Mouse (Mus musculus) forebrain, embryonic 11.5 days (tissue): ENCODE data around the gene Rxfp1. TPM values are rescaled to one million over a fixed set of nuclear protein-coding genes. Genes with fewer than 3 reads are reported as not detected.

Source experiments
- polyA plus RNA-seq: library from polyadenylated mRNA; unstranded; fragments of >200 nt; fragmentation: Nextera tagmentation; extraction: Ambion mirVana; gene quantifications from 2 replicates; pipeline ENCODE4 v1.2.1, GENCODE M21; 2014

Rxfp1 gene
- polyA plus RNA-seq, 1 experiment from 2014 or later = 0.09 TPM

Other genes starting within 250 kb of the Rxfp1 start
- gene Fnip2, start 170.1 kb downstream of the Rxfp1 start, polyA plus RNA-seq = 9.2 and 9.4 TPM in 2 replicates
- gene Ppid, start 146.5 kb downstream of the Rxfp1 start, polyA plus RNA-seq = 192 and 201 TPM in 2 replicates
- 20.4 and 21.8 TPM in 2 replicates for gene 4930579G24Rik, start 108.8 kb downstream of the Rxfp1 start, polyA plus RNA-seq
- 43.9 and 47.3 TPM in 2 replicates for gene Etfdh, start 108.4 kb downstream of the Rxfp1 start, polyA plus RNA-seq
- gene Tmem144, start 114.9 kb upstream of the Rxfp1 start, polyA plus RNA-seq = 3.5 and 4.2 TPM in 2 replicates
- gene Fam198b, start 146.7 kb upstream of the Rxfp1 start, polyA plus RNA-seq = 1.1 and 1.7 TPM in 2 replicates